Mouse (Mus musculus): Measurements from ENCODE around the gene Trhr2. TPM values are rescaled to one million over a fixed set of nuclear protein-coding genes. Genes with fewer than 3 reads are reported as not detected.

Trhr2 gene
- polyA plus RNA-seq (2017; shearing (Covaris generic)), result not detected

GRCm38 (mm10) chr8:122360696-122361416, at the start of gene Trhr2:
Gene Trhr2 (minus strand): TSS chr8:122360746.

GRCm38 (mm10) chr8:122376365-122377231, 16.1 kb upstream of the Trhr2 start, which contains the start of gene Zc3h18:
Gene Zc3h18 (plus strand): TSS chr8:122376609.

Other genes starting within 250 kb of the Trhr2 start
- 55.0 TPM for gene Zfpm1, start 78.6 kb downstream of the Trhr2 start, polyA plus RNA-seq (2017; shearing (Covaris generic))
- gene Zc3h18, start 15.9 kb upstream of the Trhr2 start, polyA plus RNA-seq (2017; shearing (Covaris generic)), result 49.3 TPM
- gene Il17c, start 61.3 kb upstream of the Trhr2 start, polyA plus RNA-seq (2017; shearing (Covaris generic)), result 0.54 TPM
- gene Cyba, start 72.2 kb upstream of the Trhr2 start, polyA plus RNA-seq (2017; shearing (Covaris generic)), result 405 TPM
- 10.3 TPM for gene Mvd, start 82.7 kb upstream of the Trhr2 start, polyA plus RNA-seq (2017; shearing (Covaris generic))
- 8.2 TPM for gene Snai3, start 100.0 kb upstream of the Trhr2 start, polyA plus RNA-seq (2017; shearing (Covaris generic))
- 170 TPM for gene Rnf166, start 115.3 kb upstream of the Trhr2 start, polyA plus RNA-seq (2017; shearing (Covaris generic))
- 44.4 TPM for gene Ctu2, start 115.4 kb upstream of the Trhr2 start, polyA plus RNA-seq (2017; shearing (Covaris generic))
- gene Piezo1, start 190.6 kb upstream of the Trhr2 start, polyA plus RNA-seq (2017; shearing (Covaris generic)), result 35.1 TPM
- gene Cdt1, start 207.3 kb upstream of the Trhr2 start, polyA plus RNA-seq (2017; shearing (Covaris generic)), result 77.6 TPM
- gene Aprt, start 216.2 kb upstream of the Trhr2 start, polyA plus RNA-seq (2017; shearing (Covaris generic)), result 151 TPM